Mouse (Mus musculus) midbrain, embryonic 16.5 days (tissue): Measurements from ENCODE around the gene Ube2k. TPM values are rescaled to one million over a fixed set of nuclear protein-coding genes. Genes with fewer than 3 reads are reported as not detected.

Experiments used
- ATAC-seq: fragments of 200-750 bp; cut with Nextera tagmentation; 2 replicates; pipeline ENCODE4 v1.8.0; 2017; ENCODE audit warnings: moderate TSS enrichment
- H3K27ac ChIP-seq: fragments of 300-500 bp; sonication (generic); 2 replicates; pipeline ENCODE4 v1.5.1; 2014; ENCODE audit warnings: mild to moderate bottlenecking, low read length, mixed read lengths
- H3K27me3 ChIP-seq: fragments of 300-500 bp; sonication (generic); 2 replicates; pipeline ENCODE4 v1.6.1; 2014; ENCODE audit warnings: low read depth, low read length, mixed read lengths; ENCODE audit not compliant: control insufficient read depth, insufficient read depth
- H3K36me3 ChIP-seq: fragments of 300-500 bp; sonication (generic); 2 replicates; pipeline ENCODE4 v1.6.1; 2014; ENCODE audit warnings: mild to moderate bottlenecking, low read length, moderate library complexity, mixed read lengths; ENCODE audit not compliant: control insufficient read depth, insufficient read depth
- H3K4me1 ChIP-seq: fragments of 300-500 bp; sonication (generic); 2 replicates; pipeline ENCODE4 v1.6.1; 2014; ENCODE audit warnings: mild to moderate bottlenecking, low read length, mixed read lengths; ENCODE audit not compliant: control insufficient read depth, insufficient read depth
- H3K4me2 ChIP-seq: fragments of 300-500 bp; sonication (generic); 2 replicates; pipeline ENCODE4 v1.6.1; 2014; ENCODE audit warnings: mild to moderate bottlenecking, low read length, mixed read lengths
- H3K4me3 ChIP-seq: fragments of 300-500 bp; sonication (generic); 2 replicates; pipeline ENCODE4 v1.5.1; 2014; ENCODE audit warnings: low read depth, mild to moderate bottlenecking, low read length, moderate library complexity, mixed read lengths
- H3K9ac ChIP-seq: fragments of 300-500 bp; sonication (generic); 2 replicates; pipeline ENCODE4 v1.6.1; 2014; ENCODE audit warnings: low read depth, low read length, mixed read lengths
- H3K9me3 ChIP-seq: fragments of 300-500 bp; sonication (generic); replicated peaks from 2 replicates; pipeline ENCODE4 v1.6.1; 2014; ENCODE audit warnings: mild to moderate bottlenecking, low read length, mixed read lengths; ENCODE audit not compliant: control insufficient read depth, poor library complexity, severe bottlenecking
- WGBS: fragments of 180-500 bp; shearing (Covaris S2); extraction: QIAGEN DNeasy Blood & Tissue Kit; methylation state at CpG from one replicate; pipeline ENCODE4 v1.1.7; 2014; 5-methylcytosine and 5-hydroxymethylcytosine counted together
- polyA plus RNA-seq: library from polyadenylated mRNA; unstranded; fragments of >200 nt; fragmentation: Nextera tagmentation; extraction: Ambion mirVana; gene quantifications from 2 replicates; pipeline ENCODE4 v1.2.1, GENCODE M21; 2015

The Ube2k gene
- polyA plus RNA-seq, 1 experiment from 2014 or later, result 186 TPM

DNA sequence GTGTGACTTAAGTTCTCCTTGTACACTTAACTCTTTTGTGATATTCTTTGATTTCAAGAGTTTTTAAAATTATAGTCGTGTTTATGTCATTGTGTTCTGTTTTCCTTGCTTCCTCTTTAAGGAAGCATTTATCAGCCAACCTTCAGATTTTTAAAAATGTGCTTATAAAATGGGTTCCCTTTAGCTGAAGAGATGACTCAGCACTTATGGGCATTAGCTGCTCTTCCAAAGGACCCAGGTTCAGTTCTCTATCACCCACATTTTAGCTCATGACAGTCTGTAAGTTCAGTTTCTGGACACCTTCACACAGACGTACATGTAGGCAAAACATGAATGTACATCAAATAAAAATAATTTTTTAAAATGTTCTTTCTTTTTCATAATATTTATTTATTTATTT, 55.4 kb downstream of the Ube2k start:
- Histone ChIP-seq H3K9me3 (no peaks in the 10 kb centered on the region), H3K4me1 (no peaks in the 10 kb centered on the region), H3K27me3 (no peaks in the 10 kb centered on the region), H3K4me3 (no peak overlapping the region), H3K9ac (no peak overlapping the region), H3K36me3 (peaks cover 11% of the 10 kb centered on the region), H3K4me2 (no peak overlapping the region), H3K27ac (no peak overlapping the region)
- ATAC-seq, result no peak
- WGBS, result 92% methylated on average over 2 of the region's 2 CpGs

DNA sequence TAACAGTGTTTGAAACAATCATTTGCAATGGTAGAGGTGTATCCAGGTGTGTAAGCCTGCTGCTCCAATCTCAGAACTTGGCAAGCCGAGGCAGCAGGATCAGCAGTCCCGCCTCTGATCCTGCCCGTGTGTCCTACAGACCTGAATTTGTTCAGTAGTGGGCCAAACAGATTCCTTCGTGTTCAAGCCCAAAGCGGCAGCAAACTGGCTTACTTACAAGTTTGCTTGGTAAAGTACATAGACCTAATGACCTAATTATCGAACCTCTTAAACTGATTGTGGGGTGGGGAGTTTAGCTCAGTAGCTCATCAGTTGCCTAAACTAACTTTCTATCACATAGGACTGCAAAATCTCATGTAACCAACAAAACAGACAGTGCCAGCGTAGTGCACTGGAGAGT, 62.6 kb downstream of the Ube2k start:
- no peak overlapping the region for H3K4me3 ChIP-seq
- H3K9ac ChIP-seq, result no peak overlapping the region
- H3K4me2 ChIP-seq, result no peak overlapping the region
- H3K4me1 ChIP-seq, result no peaks in the 10 kb centered on the region
- no peak overlapping the region for H3K27ac ChIP-seq
- no peaks in the 10 kb centered on the region for H3K27me3 ChIP-seq
- no peaks in the 10 kb centered on the region for H3K9me3 ChIP-seq
- no peak for ATAC-seq
- 95% methylated on average over 7 of the region's 7 CpGs for WGBS
- peaks cover 8% of the 10 kb centered on the region for H3K36me3 ChIP-seq

GRCm38 (mm10) chr5:65606820-65607219, 69.8 kb downstream of the Ube2k start:
- no peak overlapping the region for H3K27ac ChIP-seq
- H3K4me3 ChIP-seq, result no peak overlapping the region
- 97% methylated on average over 1 of the region's 1 CpGs for WGBS
- no peak overlapping the region for H3K4me2 ChIP-seq
- H3K36me3 ChIP-seq, result peaks cover 3% of the 10 kb centered on the region; the same call in 1 of the 2 replicates
- no peaks in the 10 kb centered on the region for H3K4me1 ChIP-seq
- H3K9ac ChIP-seq, result no peak overlapping the region
- no peaks in the 10 kb centered on the region for H3K27me3 ChIP-seq
- ATAC-seq, result no peak
- H3K9me3 ChIP-seq, result no peaks in the 10 kb centered on the region

- Histone ChIP-seq H3K9me3 (no peaks in the 10 kb centered on the region), H3K4me1 (no peaks in the 10 kb centered on the region), H3K27ac (no peak overlapping the region), H3K36me3 (peaks cover 6% of the 10 kb centered on the region; the same call in 1 of the 2 replicates), H3K4me3 (no peak overlapping the region), H3K9ac (no peak overlapping the region), H3K4me2 (no peak overlapping the region), H3K27me3 (no peaks in the 10 kb centered on the region)
- WGBS, result 87% methylated on average over 5 of the region's 5 CpGs
- no peak for ATAC-seq
Observed at GRCm38 (mm10) chr5:65609769-65610168, 72.7 kb downstream of the Ube2k start.

GRCm38 (mm10) chr5:65610541-65610940, 73.5 kb downstream of the Ube2k start:
- H3K9me3 ChIP-seq, result no peaks in the 10 kb centered on the region
- WGBS, result 88% methylated on average over 4 of the region's 4 CpGs

DNA sequence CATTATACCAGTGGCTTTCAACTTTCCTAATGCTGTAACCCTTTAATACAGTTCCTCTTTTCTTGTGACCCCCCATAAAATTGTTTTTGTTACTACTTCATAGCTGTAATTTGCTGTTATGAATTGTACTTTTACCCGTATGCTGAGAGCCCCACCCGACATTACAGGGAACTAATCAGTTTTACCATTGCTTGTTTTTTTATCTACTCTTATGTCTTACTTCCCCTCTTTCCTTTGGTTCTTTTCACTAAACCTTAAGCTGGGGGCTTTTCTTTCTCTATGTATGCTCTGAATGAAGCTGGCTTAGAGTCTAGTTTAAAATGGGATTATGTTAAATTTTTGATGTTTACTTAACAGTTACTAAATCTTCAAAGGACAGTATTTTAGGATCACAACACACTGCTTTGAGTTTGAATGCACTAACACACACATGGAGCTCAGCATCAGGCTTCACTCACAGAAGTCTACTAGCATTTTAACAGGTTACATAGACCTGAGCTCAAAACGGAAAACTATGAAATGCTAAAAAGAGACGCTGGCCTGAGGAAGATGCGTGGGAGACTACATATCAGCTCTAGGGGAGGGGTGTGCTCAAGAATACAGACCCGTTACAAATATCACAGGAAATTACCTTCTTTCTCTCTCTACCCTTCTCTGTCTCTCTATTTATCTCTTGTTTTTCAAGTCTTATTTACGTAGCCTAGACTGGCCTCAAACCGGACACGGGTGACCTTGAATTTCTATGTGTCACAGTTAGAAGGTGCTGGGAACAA, 76.3 kb downstream of the Ube2k start:
- H3K36me3 ChIP-seq, result peaks cover 15% of the 10 kb centered on the region; the same call in 1 of the 2 replicates
- no peak overlapping the region for H3K9ac ChIP-seq
- H3K9me3 ChIP-seq, result no peaks in the 10 kb centered on the region
- no peak overlapping the region for H3K4me3 ChIP-seq
- no peaks in the 10 kb centered on the region for H3K27me3 ChIP-seq
- no peak overlapping the region for H3K4me2 ChIP-seq
- no peaks in the 10 kb centered on the region for H3K4me1 ChIP-seq
- no peak overlapping the region for H3K27ac ChIP-seq
- no peak for ATAC-seq
- WGBS, result 87% methylated on average over 9 of the region's 9 CpGs

More at GRCm38 (mm10) chr5:65610541-65610940, 73.5 kb downstream of the Ube2k start:
- ATAC-seq, result no peak
- no peaks in the 10 kb centered on the region for H3K27me3 ChIP-seq
- no peak overlapping the region for H3K4me2 ChIP-seq
- no peaks in the 10 kb centered on the region for H3K4me1 ChIP-seq
- no peak overlapping the region for H3K4me3 ChIP-seq
- no peak overlapping the region for H3K27ac ChIP-seq
- no peak overlapping the region for H3K9ac ChIP-seq
- peaks cover 9% of the 10 kb centered on the region; the same call in 1 of the 2 replicates for H3K36me3 ChIP-seq

DNA sequence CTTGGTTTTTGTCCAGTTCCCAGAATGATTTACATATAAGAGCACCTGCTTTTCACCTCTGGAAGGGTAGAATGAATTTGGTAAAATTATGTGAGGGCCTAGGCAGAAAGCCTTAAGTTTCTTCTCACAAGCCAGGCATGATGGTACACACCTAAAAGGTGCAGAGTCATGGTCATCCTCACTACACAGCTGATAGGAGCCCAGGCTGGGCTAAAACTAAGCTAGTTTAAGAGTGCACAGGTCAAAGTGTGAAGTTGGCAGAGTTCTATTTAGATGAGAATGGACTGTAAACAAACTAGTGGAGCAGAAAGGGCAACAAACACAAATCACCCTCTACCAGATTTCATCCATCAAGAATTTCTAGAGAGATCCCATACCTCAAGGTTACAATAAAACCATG, 87.3 kb downstream of the Ube2k start:
- H3K9ac ChIP-seq, result no peak overlapping the region
- no peaks in the 10 kb centered on the region for H3K27me3 ChIP-seq
- H3K9me3 ChIP-seq, result no peaks in the 10 kb centered on the region
- no peak for ATAC-seq
- no peaks in the 10 kb centered on the region for H3K4me1 ChIP-seq
- 0 out of 2 replicates have a peak, but pooled peaks cover 6% of the 10 kb centered on the region for H3K36me3 ChIP-seq
- H3K4me2 ChIP-seq, result no peak overlapping the region
- no peak overlapping the region for H3K27ac ChIP-seq
- H3K4me3 ChIP-seq, result no peak overlapping the region

- Histone ChIP-seq H3K27ac (no peak overlapping the region), H3K9ac (no peak overlapping the region), H3K36me3 (peaks cover 17% of the 10 kb centered on the region), H3K9me3 (no peaks in the 10 kb centered on the region), H3K4me2 (no peak overlapping the region), H3K27me3 (no peaks in the 10 kb centered on the region), H3K4me1 (no peaks in the 10 kb centered on the region), H3K4me3 (no peak overlapping the region)
- ATAC-seq, result no peak
- WGBS, result 100% methylated on average over 1 of the region's 1 CpGs
Observed at GRCm38 (mm10) chr5:65638896-65639295, 101.9 kb downstream of the Ube2k start.
